Mouse (Mus musculus) intestine, embryonic 15.5 days (tissue): ENCODE results near the gene Ngp. TPM values are rescaled to one million over a fixed set of nuclear protein-coding genes. Genes with fewer than 3 reads are reported as not detected.
"Not testable (repeated sequence)": the region's sequence is repeated elsewhere in the genome, so short reads cannot be mapped to it uniquely, and the experiment has no call there.

Experiments used
- ATAC-seq: fragments of 200-750 bp; cut with Nextera tagmentation; 2 replicates; pipeline ENCODE4 v1.8.0; 2017; ENCODE audit warnings: moderate TSS enrichment, moderate library complexity
- H3K27ac ChIP-seq: fragments of 300-500 bp; sonication (generic); 2 replicates; pipeline ENCODE4 v1.5.1; 2015; ENCODE audit warnings: mild to moderate bottlenecking, inconsistent platforms
- H3K27me3 ChIP-seq: fragments of 300-500 bp; sonication (generic); replicated peaks from 2 replicates; pipeline ENCODE4 v1.6.1; 2015; ENCODE audit warnings: inconsistent platforms
- H3K36me3 ChIP-seq: fragments of 300-500 bp; sonication (generic); 2 replicates; pipeline ENCODE4 v1.6.1; 2015; ENCODE audit warnings: inconsistent platforms
- H3K4me1 ChIP-seq: fragments of 300-500 bp; sonication (generic); replicated peaks from 2 replicates; pipeline ENCODE4 v1.6.1; 2015; ENCODE audit warnings: inconsistent platforms
- H3K4me2 ChIP-seq: fragments of 300-500 bp; sonication (generic); replicated peaks from 2 replicates; pipeline ENCODE4 v1.6.1; 2015; ENCODE audit warnings: mild to moderate bottlenecking, inconsistent platforms
- H3K4me3 ChIP-seq: fragments of 300-500 bp; sonication (generic); replicated peaks from 2 replicates; pipeline ENCODE4 v1.5.1; 2015; ENCODE audit warnings: inconsistent platforms
- H3K9ac ChIP-seq: fragments of 300-500 bp; sonication (generic); 2 replicates; pipeline ENCODE4 v1.6.1; 2015; ENCODE audit warnings: inconsistent platforms
- H3K9me3 ChIP-seq: fragments of 300-500 bp; sonication (generic); 2 replicates; pipeline ENCODE4 v1.6.1; 2016; ENCODE audit warnings: inconsistent platforms
- whole genome bisulfite sequencing: fragments of 180-500 bp; shearing (Covaris S2); methylation state at CpG from one replicate; pipeline ENCODE4 v1.1.7; 2015; 5-methylcytosine and 5-hydroxymethylcytosine counted together
- polyA plus RNA-seq: library from polyadenylated mRNA; unstranded; fragments of >200 nt; fragmentation: Nextera tagmentation; extraction: Ambion mirVana; gene quantifications from 2 replicates; pipeline ENCODE4 v1.2.1, GENCODE M21; 2015

Gene Ngp
- polyA plus RNA-seq, 1 experiment from 2014 or later, result 5.3 TPM

DNA sequence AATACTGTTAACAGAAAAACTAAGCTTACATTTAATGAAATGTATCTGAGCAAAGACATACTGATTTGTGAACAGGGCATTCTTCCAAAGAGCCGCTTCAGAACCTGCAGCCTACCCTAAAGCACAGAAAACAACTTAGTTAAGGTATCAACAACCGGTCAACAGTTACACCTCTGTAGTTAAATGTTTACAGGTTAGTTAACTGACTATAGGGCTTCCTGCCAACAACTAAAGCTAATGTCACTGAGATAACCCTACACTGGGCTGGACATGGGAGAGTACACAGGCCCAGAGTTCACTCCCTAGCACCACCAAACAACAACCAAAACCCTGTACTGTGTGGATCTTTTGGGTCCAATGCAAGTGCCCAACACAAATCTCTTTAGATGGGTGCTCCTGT lies 16.8 kb upstream of the Ngp start:
- Histone ChIP-seq H3K4me2 (no peak overlapping the region), H3K9me3 (no peaks in the 10 kb centered on the region), H3K27me3 (no peaks in the 10 kb centered on the region), H3K4me3 (no peak overlapping the region), H3K27ac (no peak overlapping the region), H3K36me3 (no peaks in the 10 kb centered on the region), H3K9ac (no peak overlapping the region), H3K4me1 (peaks cover 4% of the 10 kb centered on the region)
- WGBS, result 95% methylated on average over 2 of the region's 2 CpGs
- ATAC-seq, result no peak

DNA sequence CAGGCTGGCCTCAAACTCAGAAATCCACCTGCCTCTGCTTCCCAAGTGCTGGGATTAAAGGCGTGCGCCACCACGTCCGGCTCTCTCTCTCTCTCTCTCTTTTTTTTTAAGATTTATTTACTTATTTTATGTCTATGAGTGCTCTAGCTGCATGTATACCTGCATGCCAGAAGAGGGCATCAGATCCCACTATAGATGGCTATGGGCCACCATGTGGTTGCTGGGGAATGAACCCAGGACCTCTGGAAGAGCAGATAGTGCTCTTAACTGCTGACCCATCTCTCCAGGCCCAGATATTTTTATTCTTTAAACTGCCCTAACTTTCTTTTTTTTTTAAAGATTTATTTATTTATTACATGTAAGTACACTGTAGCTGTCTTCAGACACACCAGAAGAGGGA lies 16.3 kb upstream of the Ngp start:
- H3K36me3 ChIP-seq, H3K4me2 ChIP-seq, H3K9ac ChIP-seq, H3K4me1 ChIP-seq, H3K9me3 ChIP-seq, H3K27ac ChIP-seq, ATAC-seq, H3K4me3 ChIP-seq, H3K27me3 ChIP-seq: not testable (repeated sequence)
- WGBS, result 79% methylated on average over 4 of the region's 4 CpGs

- Histone ChIP-seq H3K4me2 (peak overlapping the region; percentile 62), H3K36me3 (no peaks in the 10 kb centered on the region), H3K9ac (peak overlapping the region; percentile 78), H3K4me3 (peak overlapping the region; percentile 78), H3K27ac (peak overlapping the region; percentile 80), H3K4me1 (peaks cover 4% of the 10 kb centered on the region), H3K27me3 (no peaks in the 10 kb centered on the region), H3K9me3 (no peaks in the 10 kb centered on the region)
- peak; percentile 69 for ATAC-seq
- 1% methylated on average over 41 of the region's 41 CpGs for WGBS
These were observed 12.0 kb upstream of the Ngp start for GRCm38 (mm10) chr9:110407311-110408098.

GRCm38 (mm10) chr9:110408099-110408773 lies 11.3 kb upstream of the Ngp start, which contains the start of gene Ptpn23:
Ptpn23 (minus strand) TSS chr9:110408213.
- WGBS, result under 1% methylated on average over 39 of the region's 39 CpGs
- Histone ChIP-seq H3K9ac (peak within 1 kb of the TSS; percentile 78), H3K4me3 (peak within 1 kb of the TSS; percentile 78)

DNA sequence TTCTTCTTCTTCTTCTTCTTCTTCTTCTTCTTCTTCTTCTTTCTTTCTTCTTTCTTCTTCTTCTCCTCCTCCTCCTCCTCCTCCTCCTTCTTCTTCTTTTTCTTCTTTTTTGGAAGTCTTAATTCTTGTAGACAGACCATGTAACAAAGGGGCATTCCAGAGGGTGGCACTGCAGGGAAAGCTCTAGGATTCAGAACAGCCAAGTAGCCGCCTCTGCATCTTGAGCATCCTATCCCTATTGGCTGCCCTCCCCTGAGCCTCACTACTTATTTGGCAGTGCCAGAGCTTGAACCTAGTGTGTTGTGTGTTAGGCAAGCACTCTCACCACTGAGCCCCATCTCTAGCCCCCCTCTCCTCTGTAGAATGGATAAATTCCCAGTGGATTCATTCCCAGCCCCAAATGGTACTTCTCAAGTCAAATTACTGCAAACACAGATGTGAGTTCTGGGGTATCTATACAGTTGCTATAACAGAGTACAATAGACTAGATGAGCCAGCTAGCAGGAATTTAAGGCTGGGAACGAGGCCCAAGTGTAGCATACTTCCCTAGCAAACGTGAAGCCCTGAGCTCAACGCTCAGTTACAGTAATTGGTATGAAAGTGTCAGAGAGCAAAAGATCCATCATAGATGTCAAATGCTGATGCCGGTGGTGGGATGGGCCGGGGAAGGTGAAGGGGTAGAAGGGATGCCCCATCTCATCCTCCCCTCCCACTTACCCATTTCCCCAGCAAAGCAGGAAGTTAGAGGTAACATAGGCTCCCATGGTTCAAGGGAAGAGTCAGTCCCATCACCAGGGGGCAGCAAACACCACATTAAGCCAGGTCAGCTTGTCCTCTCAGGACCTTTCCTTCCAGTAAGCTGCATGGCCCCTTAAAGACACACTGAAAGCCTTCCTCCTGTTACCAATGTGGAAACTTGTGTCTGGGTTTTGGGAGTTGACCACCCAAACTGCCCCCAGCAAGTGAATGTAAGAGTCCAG lies 8.3 kb upstream of the Ngp start:
- no peak overlapping the region for H3K4me3 ChIP-seq
- ATAC-seq, result no peak
- 32% methylated on average over 6 of the region's 6 CpGs for WGBS
- H3K9me3 ChIP-seq, result no peaks in the 10 kb centered on the region
- H3K27me3 ChIP-seq, result no peaks in the 10 kb centered on the region
- no peak overlapping the region for H3K27ac ChIP-seq
- peaks cover 4% of the 10 kb centered on the region for H3K4me1 ChIP-seq
- no peak overlapping the region for H3K9ac ChIP-seq
- no peaks in the 10 kb centered on the region for H3K36me3 ChIP-seq
- H3K4me2 ChIP-seq, result no peak overlapping the region

More at GRCm38 (mm10) chr9:110408099-110408773, 11.3 kb upstream of the Ngp start, which contains the start of gene Ptpn23:
- Histone ChIP-seq H3K27ac (peak within 1 kb of the TSS; percentile 80), H3K4me1 (peaks cover 4% of the 10 kb centered on the region), H3K9me3 (no peaks in the 10 kb centered on the region), H3K27me3 (no peaks in the 10 kb centered on the region), H3K36me3 (no peaks in the 10 kb centered on the region), H3K4me2 (peak within 1 kb of the TSS; percentile 62)
- peak; percentile 97 for ATAC-seq

DNA sequence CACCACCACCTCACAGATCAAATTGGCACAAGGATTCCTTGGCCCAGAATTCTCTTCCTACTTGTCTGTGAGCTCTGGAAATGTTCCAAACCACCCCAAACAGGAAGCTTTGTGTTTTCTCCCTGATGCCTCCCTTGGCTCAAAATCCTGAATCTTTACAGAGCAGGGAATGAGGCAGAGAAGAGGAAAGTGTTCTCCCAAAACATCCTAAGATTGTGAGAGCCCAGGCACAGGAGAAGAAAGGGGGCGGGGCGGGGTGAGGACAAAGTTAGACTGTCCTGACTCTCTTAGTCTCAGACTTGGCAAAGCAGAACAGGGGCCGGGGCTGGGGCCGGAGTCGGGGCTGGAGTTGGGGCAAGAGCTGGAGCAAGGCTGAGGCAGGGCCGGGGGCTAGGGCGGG lies 6.6 kb upstream of the Ngp start:
- 77% methylated on average over 7 of the region's 7 CpGs for WGBS
- H3K4me3 ChIP-seq, result no peak overlapping the region
- H3K27ac ChIP-seq, result no peak overlapping the region

DNA sequence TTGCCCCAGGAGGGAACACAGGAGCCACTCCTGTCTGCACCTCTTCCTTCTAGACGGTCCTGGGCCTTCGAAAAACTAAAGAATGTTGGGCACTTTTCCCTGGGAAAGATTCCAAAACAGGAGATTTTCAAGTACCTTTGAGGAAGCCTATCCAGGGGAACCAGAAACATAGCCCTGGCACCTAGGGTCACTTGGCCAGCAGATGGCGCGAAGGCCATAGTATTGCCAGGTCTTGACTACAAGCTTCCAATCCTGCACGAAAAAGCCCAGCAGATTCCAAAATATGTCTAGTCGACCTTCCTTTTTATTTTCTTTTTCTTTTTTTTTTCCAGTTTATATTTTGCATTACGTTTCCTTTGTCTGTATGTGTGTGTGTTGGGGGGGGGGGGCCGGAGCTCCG lies 5.8 kb upstream of the Ngp start:
- Histone ChIP-seq H3K27me3 (no peaks in the 10 kb centered on the region), H3K9ac (no peak overlapping the region), H3K4me1 (no peaks in the 10 kb centered on the region), H3K27ac (no peak overlapping the region), H3K36me3 (no peaks in the 10 kb centered on the region), H3K4me2 (no peak overlapping the region), H3K4me3 (no peak overlapping the region), H3K9me3 (no peaks in the 10 kb centered on the region)
- ATAC-seq, result no peak
- WGBS, result 55% methylated on average over 9 of the region's 9 CpGs

More for the DNA sequence above, 6.6 kb upstream of the Ngp start:
- Histone ChIP-seq H3K9ac (no peak overlapping the region), H3K36me3 (no peaks in the 10 kb centered on the region), H3K27me3 (no peaks in the 10 kb centered on the region), H3K9me3 (no peaks in the 10 kb centered on the region), H3K4me2 (no peak overlapping the region), H3K4me1 (no peaks in the 10 kb centered on the region)
- no peak for ATAC-seq

GRCm38 (mm10) chr9:110431241-110431640 lies 11.7 kb downstream of the Ngp start:
- no peaks in the 10 kb centered on the region for H3K4me1 ChIP-seq
- H3K9me3 ChIP-seq, result no peaks in the 10 kb centered on the region
- H3K27ac ChIP-seq, result no peak overlapping the region
- no peak for ATAC-seq
- H3K36me3 ChIP-seq, result peaks cover 9% of the 10 kb centered on the region
- H3K4me3 ChIP-seq, result no peak overlapping the region
- H3K9ac ChIP-seq, result no peak overlapping the region
- H3K4me2 ChIP-seq, result no peak overlapping the region
- WGBS, result 77% methylated on average over 8 of the region's 8 CpGs
- H3K27me3 ChIP-seq, result no peaks in the 10 kb centered on the region

- Histone ChIP-seq H3K4me2 (no peak overlapping the region), H3K4me1 (no peaks in the 10 kb centered on the region), H3K4me3 (no peak overlapping the region), H3K27me3 (no peaks in the 10 kb centered on the region), H3K27ac (no peak overlapping the region), H3K9me3 (no peaks in the 10 kb centered on the region), H3K36me3 (peaks cover 9% of the 10 kb centered on the region), H3K9ac (no peak overlapping the region)
- 92% methylated on average over 2 of the region's 2 CpGs for WGBS
- ATAC-seq, result no peak
These were observed 13.5 kb downstream of the Ngp start for GRCm38 (mm10) chr9:110433045-110433444.

DNA sequence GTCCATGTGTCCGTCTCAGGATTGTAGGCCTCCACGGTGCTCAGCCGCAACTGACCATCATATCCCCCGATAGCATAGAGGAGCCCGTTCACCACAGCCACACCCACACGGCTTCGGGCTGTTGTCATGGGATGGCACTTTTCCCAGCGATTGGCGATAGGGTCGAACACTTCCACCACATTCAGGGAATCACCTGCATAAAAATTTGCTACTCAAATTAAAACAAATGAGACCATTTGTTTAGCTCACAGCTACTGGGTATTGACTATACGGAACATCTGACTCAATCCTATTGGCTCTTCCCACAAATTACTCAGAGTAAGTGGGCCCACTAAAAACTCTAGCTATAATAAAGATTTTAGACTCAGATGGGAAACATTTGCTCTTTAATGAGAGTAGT lies 16.5 kb downstream of the Ngp start:
- 93% methylated on average over 11 of the region's 11 CpGs for WGBS
- H3K4me1 ChIP-seq, result no peaks in the 10 kb centered on the region
- ATAC-seq, result no peak
- H3K4me3 ChIP-seq, result no peak overlapping the region
- no peaks in the 10 kb centered on the region for H3K36me3 ChIP-seq
- no peak overlapping the region for H3K4me2 ChIP-seq
- H3K9me3 ChIP-seq, result no peaks in the 10 kb centered on the region
- no peak overlapping the region for H3K9ac ChIP-seq
- no peaks in the 10 kb centered on the region for H3K27me3 ChIP-seq
- no peak overlapping the region for H3K27ac ChIP-seq

- Histone ChIP-seq H3K4me2 (no peak overlapping the region), H3K27me3 (no peaks in the 10 kb centered on the region), H3K4me3 (no peak overlapping the region), H3K27ac (no peak overlapping the region), H3K9me3 (no peaks in the 10 kb centered on the region), H3K9ac (no peak overlapping the region), H3K36me3 (no peaks in the 10 kb centered on the region), H3K4me1 (no peaks in the 10 kb centered on the region)
- 79% methylated on average over 2 of the region's 5 CpGs for WGBS
- no peak for ATAC-seq
These were observed 20.5 kb downstream of the Ngp start for GRCm38 (mm10) chr9:110440049-110440448.

DNA sequence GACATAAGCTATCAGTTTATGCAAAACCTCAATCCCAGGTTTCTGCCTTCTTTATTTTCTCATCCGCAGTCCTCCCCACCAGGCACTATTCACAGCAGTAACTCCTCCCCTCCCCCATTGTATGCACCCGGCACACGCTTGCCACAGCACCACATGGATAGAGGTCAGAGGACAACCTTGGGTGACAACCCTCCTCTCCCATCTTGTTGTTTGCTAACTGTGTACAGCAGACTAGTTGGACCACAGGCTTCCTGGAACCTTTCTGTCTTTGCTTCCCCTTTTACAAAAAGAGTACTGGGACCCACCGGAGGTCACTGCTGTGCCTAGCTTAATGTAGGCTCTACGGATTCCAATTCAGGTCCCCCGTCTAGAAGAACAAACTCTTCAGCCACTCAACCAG lies 21.0 kb downstream of the Ngp start:
- Histone ChIP-seq H3K4me2 (no peak overlapping the region), H3K27ac (no peak overlapping the region), H3K27me3 (no peaks in the 10 kb centered on the region), H3K9ac (no peak overlapping the region), H3K9me3 (no peaks in the 10 kb centered on the region), H3K36me3 (no peaks in the 10 kb centered on the region), H3K4me1 (no peaks in the 10 kb centered on the region), H3K4me3 (no peak overlapping the region)
- WGBS, result 86% methylated on average over 6 of the region's 6 CpGs
- no peak for ATAC-seq
